Mouse (Mus musculus): ENCODE measurements around the gene Ccdc105.

Gene Ccdc105

GRCm38 (mm10) chr10:78718056-78718455 lies 34.8 kb downstream of the Ccdc105 start, which contains the start of gene Casp14:
Casp14 (minus strand) TSS chr10:78718294.
- ATAC-seq (ENCODE audit: insufficient number of reproducible peaks, low FRiP score, low TSS enrichment), result no peak

- ATAC-seq (ENCODE audit: insufficient number of reproducible peaks, low FRiP score, low TSS enrichment), result no peak
Observed at GRCm38 (mm10) chr10:78716231-78716630, 36.6 kb downstream of the Ccdc105 start.

GRCm38 (mm10) chr10:78715156-78715555 lies 37.7 kb downstream of the Ccdc105 start:
- no peak for ATAC-seq (ENCODE audit: insufficient number of reproducible peaks, low FRiP score, low TSS enrichment)

- no peak for ATAC-seq (ENCODE audit: insufficient number of reproducible peaks, low FRiP score, low TSS enrichment)
Observed at GRCm38 (mm10) chr10:78714129-78714528, 38.7 kb downstream of the Ccdc105 start.

- ATAC-seq (ENCODE audit: insufficient number of reproducible peaks, low FRiP score, low TSS enrichment), result no peak
Observed at GRCm38 (mm10) chr10:78710706-78711105, 42.2 kb downstream of the Ccdc105 start.

GRCm38 (mm10) chr10:78700881-78701280 lies 52.0 kb downstream of the Ccdc105 start:
- ATAC-seq (ENCODE audit: insufficient number of reproducible peaks, low FRiP score, low TSS enrichment), result no peak
